Comparison of ENCODE assay signal across 8 mouse cellular contexts in the genomic region with DNA sequence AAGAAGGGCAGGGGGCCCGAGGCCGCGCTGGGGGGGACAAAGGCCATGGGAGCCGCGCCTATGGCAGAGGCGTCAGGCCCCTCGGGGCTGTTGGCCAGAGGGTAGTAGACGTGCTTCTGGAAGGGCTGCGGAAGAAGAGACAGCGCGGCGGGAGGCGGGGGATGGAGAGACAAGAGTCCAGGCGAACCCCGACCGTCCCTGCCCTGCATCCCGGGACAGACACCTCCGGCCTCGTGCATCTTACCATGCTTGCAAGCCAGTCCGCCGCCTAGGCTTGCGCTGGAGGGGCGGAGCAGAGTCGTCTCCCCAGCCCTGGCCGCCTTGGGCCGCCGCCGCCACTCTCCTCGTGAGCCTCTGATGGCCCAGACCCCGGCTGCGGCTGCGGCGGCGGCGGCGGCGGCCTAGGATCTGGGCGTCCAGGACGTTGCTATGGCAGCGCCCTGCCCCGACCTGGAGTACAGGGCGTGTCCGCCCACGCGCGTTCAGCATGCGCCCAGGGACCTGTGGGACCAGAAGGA. TPM values are rescaled to one million over a fixed set of nuclear protein-coding genes. Genes with fewer than 3 reads are reported as not detected.
DNase-seq lines count a peak whose midpoint lies in the region; ATAC-seq and TF ChIP-seq lines count a peak whose summit lies in the region.

No protein-coding gene starts in this region.

- no peak overlapping the region for H3K9ac ChIP-seq in liver, embryonic 12.5 days
- peak overlapping the region; percentile 54 for H3K9ac ChIP-seq in neural tube, embryonic 11.5 days (ENCODE audit: low read length)

- H3K27me3 ChIP-seq in E14TG2a.4 (ENCODE audit: insufficient read depth, low read length): peaks cover 32% of the 10 kb centered on the region
- peaks cover 37% of the 10 kb centered on the region for H3K27me3 ChIP-seq in hindbrain, embryonic 10.5 days (ENCODE audit: insufficient read depth, poor library complexity, severe bottlenecking)
- H3K27me3 ChIP-seq in liver, embryonic 12.5 days (replicated peaks): peaks cover 84% of the 10 kb centered on the region
- H3K27me3 ChIP-seq in neural tube, embryonic 11.5 days (ENCODE audit: control insufficient read depth, insufficient read depth, low read length): peaks cover 5% of the 10 kb centered on the region; the same call in 1 of the 2 replicates

- peak overlapping the region; percentile 63 for H3K4me2 ChIP-seq in liver, embryonic 12.5 days
- H3K4me2 ChIP-seq in neural tube, embryonic 11.5 days (ENCODE audit: low read depth): peak overlapping the region; percentile 81

- H3K4me3 ChIP-seq in E14TG2a.4 (replicated peaks; ENCODE audit: low read length): peak overlapping the region; percentile 72
- H3K4me3 ChIP-seq in hindbrain, embryonic 10.5 days: peak overlapping the region; percentile 81
- peak overlapping the region; percentile 40 for H3K4me3 ChIP-seq in liver, embryonic 12.5 days
- peak overlapping the region; percentile 34 for H3K4me3 ChIP-seq in neural tube, embryonic 11.5 days (ENCODE audit: low read depth, low read length)

- peak overlapping the region; percentile 74 for H3K27ac ChIP-seq in hindbrain, embryonic 10.5 days
- no peak overlapping the region for H3K27ac ChIP-seq in liver, embryonic 12.5 days
- no peak overlapping the region for H3K27ac ChIP-seq in neural tube, embryonic 11.5 days (ENCODE audit: low read depth, low read length)

- H3K4me1 ChIP-seq in E14TG2a.4 (replicated peaks; ENCODE audit: low read depth, low read length): peaks cover 41% of the 10 kb centered on the region
- H3K4me1 ChIP-seq in hindbrain, embryonic 10.5 days (replicated peaks): peaks cover 46% of the 10 kb centered on the region
- peaks cover 11% of the 10 kb centered on the region for H3K4me1 ChIP-seq in liver, embryonic 12.5 days
- H3K4me1 ChIP-seq in neural tube, embryonic 11.5 days (ENCODE audit: control insufficient read depth, insufficient read depth, low read length): peaks cover 13% of the 10 kb centered on the region

- peaks cover 28% of the 10 kb centered on the region for H3K36me3 ChIP-seq in E14TG2a.4 (ENCODE audit: insufficient read depth, low read length)
- H3K36me3 ChIP-seq in hindbrain, embryonic 10.5 days: peaks cover 37% of the 10 kb centered on the region
- H3K36me3 ChIP-seq in liver, embryonic 12.5 days: no peaks in the 10 kb centered on the region
- H3K36me3 ChIP-seq in neural tube, embryonic 11.5 days (ENCODE audit: control insufficient read depth, insufficient read depth, low read length): no peaks in the 10 kb centered on the region

- H3K9me3 ChIP-seq in E14TG2a.4 (ENCODE audit: low read length): no peaks in the 10 kb centered on the region
- H3K9me3 ChIP-seq in hindbrain, embryonic 10.5 days: no peaks in the 10 kb centered on the region
- no peaks in the 10 kb centered on the region for H3K9me3 ChIP-seq in liver, embryonic 12.5 days (replicated peaks)
- no peaks in the 10 kb centered on the region for H3K9me3 ChIP-seq in neural tube, embryonic 11.5 days (ENCODE audit: control insufficient read depth, low read length)

- no peak; the same call in 1 of the 2 replicates for ATAC-seq in liver, embryonic 12.5 days
- peak; percentile 27 for ATAC-seq in neural tube, embryonic 11.5 days (ENCODE audit: insufficient read depth, low FRiP score, low TSS enrichment)

- DNase-seq in adrenal gland, postnatal 10 days: peak; percentile 46
- no peak for DNase-seq in adrenal gland, adult 18-20 months (ENCODE audit: low spot score in 2 of 2)
- DNase-seq in embryo, embryonic 11 days: peak; percentile 78
- peak; percentile 73 for DNase-seq in hindbrain, embryonic 10.5 days (ENCODE audit: low spot score)
- peak; percentile 64 for DNase-seq in neural tube, embryonic 11.5 days (ENCODE audit: low spot score)
- no peak for DNase-seq in layer of hippocampus, postnatal 14 days (ENCODE audit: low spot score in 2 of 2)

- TF ChIP-seq CTCF in E14TG2a.4 (conservative IDR thresholded peaks at IDR 0.05; ENCODE audit: low read length): no peak

- 1% methylated on average over 47 of the region's 47 CpGs for WGBS in hindbrain, embryonic 10.5 days
- whole genome bisulfite sequencing in liver, embryonic 12.5 days (ENCODE audit: insufficient replicate concordance): 1% methylated on average over 45 of the region's 47 CpGs
- 1% methylated on average over 42 of the region's 47 CpGs for WGBS in neural tube, embryonic 11.5 days

RNA-seq across cellular contexts. Expression of a gene that starts 2.5 kb away (rescaled TPM):
- 10 to 100 TPM; 12.3 to 15.7 TPM for total RNA-seq in adrenal gland, postnatal 10 days (2021)
- total RNA-seq in adrenal gland, adult 18-20 months (2021): 10 to 100 TPM; 11.6 to 12.3 TPM
- 16.4 and 19.7 TPM in 2 replicates for polyA plus RNA-seq in hindbrain, embryonic 10.5 days (2016; fragmentation: Nextera tagmentation; extraction: Ambion mirVana)
- 3.0 and 3.4 TPM in 2 replicates for polyA plus RNA-seq in liver, embryonic 12.5 days (2016; fragmentation: Nextera tagmentation; extraction: Ambion mirVana)
- 31.4 and 34.9 TPM in 2 replicates for polyA plus RNA-seq in neural tube, embryonic 11.5 days (2014; fragmentation: Nextera tagmentation; extraction: Ambion mirVana)
- 100 to 1,000 TPM in 1 of 2 experiments, 10 to 100 TPM in 1; 92.5 to 103 TPM for total RNA-seq in layer of hippocampus, postnatal 14 days (2021)

RNA-seq across cellular contexts. Expression of a gene that starts 15.1 kb away (rescaled TPM):
- 10 to 100 TPM; 42.4 to 50.9 TPM for total RNA-seq in adrenal gland, postnatal 10 days (2021)
- total RNA-seq in adrenal gland, adult 18-20 months (2021): 10 to 100 TPM; 62.9 to 67.4 TPM
- 25.4 and 33.1 TPM in 2 replicates for polyA plus RNA-seq in hindbrain, embryonic 10.5 days (2016; fragmentation: Nextera tagmentation; extraction: Ambion mirVana)
- polyA plus RNA-seq in liver, embryonic 12.5 days (2016; fragmentation: Nextera tagmentation; extraction: Ambion mirVana): 36.8 and 37.7 TPM in 2 replicates
- 34.2 and 36.0 TPM in 2 replicates for polyA plus RNA-seq in neural tube, embryonic 11.5 days (2014; fragmentation: Nextera tagmentation; extraction: Ambion mirVana)
- 10 to 100 TPM; 35.1 to 39.3 TPM for total RNA-seq in layer of hippocampus, postnatal 14 days (2021)

Comparison
In these comparisons a context has a peak if more than half of its experiments do, and no peak if none do; other contexts are left out.
1. DNase-seq: peak in adrenal gland, postnatal 10 days (single experiment), embryo, embryonic 11 days (single experiment), hindbrain, embryonic 10.5 days (single experiment) and neural tube, embryonic 11.5 days (single experiment); none in adrenal gland, adult 18-20 months (0 of 2) and layer of hippocampus, postnatal 14 days (0 of 2).
2. RNA of a gene that starts 2.5 kb away (total RNA-seq): 92.5 to 103 TPM in layer of hippocampus, postnatal 14 days; 12.3 to 15.7 TPM in adrenal gland, postnatal 10 days and 11.6 to 12.3 TPM in adrenal gland, adult 18-20 months; every median in the first group is over 4 times any median in the second.
3. Peak in every context shown above with its lines, with median percentiles within 50 percentile points of each other: H3K4me3 ChIP-seq.